Mouse (Mus musculus) kidney, embryonic 15.5 days (tissue): ENCODE results near the gene Exoc4. TPM values are rescaled to one million over a fixed set of nuclear protein-coding genes. Genes with fewer than 3 reads are reported as not detected.

Source experiments
- ATAC-seq: fragments of 200-750 bp; cut with Nextera tagmentation; replicated peaks from 2 replicates; pipeline ENCODE4 v1.8.0; 2017; ENCODE audit warnings: moderate TSS enrichment; ENCODE audit not compliant: low FRiP score
- H3K27ac ChIP-seq: fragments of 300-500 bp; sonication (generic); 2 replicates; pipeline ENCODE4 v1.5.1; 2015; ENCODE audit warnings: mild to moderate bottlenecking, inconsistent platforms
- H3K27me3 ChIP-seq: fragments of 300-500 bp; sonication (generic); 2 replicates; pipeline ENCODE4 v1.6.1; 2015; ENCODE audit warnings: inconsistent platforms
- H3K36me3 ChIP-seq: fragments of 300-500 bp; sonication (generic); 2 replicates; pipeline ENCODE4 v1.6.1; 2015; ENCODE audit warnings: inconsistent platforms
- H3K4me1 ChIP-seq: fragments of 300-500 bp; sonication (generic); 2 replicates; pipeline ENCODE4 v1.6.1; 2015; ENCODE audit warnings: inconsistent platforms
- H3K4me2 ChIP-seq: fragments of 300-500 bp; sonication (generic); 2 replicates; pipeline ENCODE4 v1.6.1; 2015; ENCODE audit warnings: moderate library complexity, mild to moderate bottlenecking, inconsistent platforms
- H3K4me3 ChIP-seq: fragments of 300-500 bp; sonication (generic); replicated peaks from 2 replicates; pipeline ENCODE4 v1.5.1; 2015; ENCODE audit warnings: mild to moderate bottlenecking, inconsistent platforms
- H3K9ac ChIP-seq: fragments of 300-500 bp; sonication (generic); 2 replicates; pipeline ENCODE4 v1.6.1; 2015; ENCODE audit warnings: mild to moderate bottlenecking, inconsistent platforms
- H3K9me3 ChIP-seq: fragments of 300-500 bp; sonication (generic); replicated peaks from 2 replicates; pipeline ENCODE4 v1.6.1; 2016; ENCODE audit warnings: inconsistent platforms
- WGBS: fragments of 180-500 bp; shearing (Covaris S2); methylation state at CpG from one replicate; pipeline ENCODE4 v1.1.7; 2015; ENCODE audit warnings: mixed read lengths; 5-methylcytosine and 5-hydroxymethylcytosine counted together
- polyA plus RNA-seq: library from polyadenylated mRNA; unstranded; fragments of >200 nt; fragmentation: Nextera tagmentation; extraction: Ambion mirVana; gene quantifications from 2 replicates; pipeline ENCODE4 v1.2.1, GENCODE M21; 2015

Gene Exoc4
- 34.5 and 39.9 TPM in 2 replicates for polyA plus RNA-seq

DNA sequence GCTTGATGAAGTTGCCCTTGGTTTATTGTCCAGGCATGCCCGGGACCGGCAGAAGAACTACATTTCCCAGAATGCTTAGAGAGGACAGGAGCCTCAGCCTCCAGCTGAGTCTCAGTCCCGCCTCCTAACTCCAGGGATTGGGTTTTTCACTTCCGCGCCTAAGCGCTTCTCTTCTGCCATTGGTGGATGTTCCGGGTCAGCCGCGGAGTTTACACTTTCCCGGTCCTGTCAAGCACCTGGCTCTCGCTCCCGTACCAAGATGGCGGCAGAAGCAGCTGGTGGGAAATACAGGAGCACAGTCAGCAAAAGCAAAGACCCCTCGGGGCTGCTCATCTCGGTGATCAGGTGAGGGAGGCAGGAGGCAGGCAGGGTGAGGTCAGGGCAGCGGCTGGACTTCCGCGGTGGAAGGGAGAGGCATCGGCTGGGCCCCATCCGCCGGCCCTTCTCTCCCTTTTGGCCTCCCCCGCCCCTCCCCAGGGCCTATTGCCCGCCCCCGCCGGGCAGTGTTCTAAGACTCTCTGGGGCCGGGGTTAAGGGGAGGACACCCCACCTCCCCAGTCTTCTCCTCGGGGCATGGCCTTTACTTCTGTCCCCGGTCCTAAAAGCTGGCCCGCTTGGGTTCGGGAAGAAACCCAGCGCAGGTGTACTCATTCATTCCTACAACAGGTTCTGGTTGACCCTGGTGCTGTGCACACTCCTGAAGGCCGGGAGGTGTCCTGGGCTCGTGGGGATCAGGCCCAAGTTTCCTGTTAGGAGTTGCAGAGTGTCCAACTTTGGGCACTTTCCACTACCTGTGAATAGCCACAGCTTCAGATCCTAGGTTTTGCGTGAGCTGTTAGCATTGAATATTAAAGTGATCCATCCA is at the start of gene Exoc4:
Exoc4 (plus strand) TSS at position 192 of the 865 bp plus-strand sequence.
- H3K36me3 ChIP-seq = no peaks in the 10 kb centered on the region
- peak within 1 kb of the TSS; percentile 64 for H3K4me3 ChIP-seq
- peak within 1 kb of the TSS; percentile 14; the same call in 1 of the 2 replicates for H3K27ac ChIP-seq
- H3K9ac ChIP-seq = peak within 1 kb of the TSS; percentile 68
- no peaks in the 10 kb centered on the region for H3K9me3 ChIP-seq
- 1% methylated on average over 34 of the region's 34 CpGs for WGBS
- no peaks in the 10 kb centered on the region for H3K27me3 ChIP-seq
- H3K4me1 ChIP-seq = 0 out of 2 replicates have a peak, but pooled peaks cover 2% of the 10 kb centered on the region
- peak; percentile 100 for ATAC-seq
- peak within 1 kb of the TSS; percentile 76 for H3K4me2 ChIP-seq

DNA sequence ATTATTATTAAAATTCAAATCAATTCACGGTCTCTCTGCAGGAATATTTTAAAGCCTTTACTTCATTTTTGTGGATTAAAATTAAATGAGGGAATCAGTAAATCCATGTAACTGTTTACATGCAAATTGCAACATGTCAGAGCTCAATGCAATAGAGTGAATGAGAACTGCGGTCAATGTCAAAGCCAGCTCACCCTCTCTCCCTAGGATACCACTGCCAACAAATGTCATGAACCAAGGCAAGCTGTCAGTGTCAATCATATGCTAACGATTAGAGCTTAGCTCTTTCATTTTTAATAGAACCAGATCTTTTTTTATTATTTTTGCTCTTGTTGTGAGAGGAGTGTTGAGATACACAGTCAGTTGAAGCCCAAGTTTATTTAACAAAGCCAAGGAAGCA is 30.1 kb upstream of the Exoc4 start:
- WGBS = 84% methylated on average over 3 of the region's 3 CpGs
- ATAC-seq = no peak
- H3K9ac ChIP-seq = no peak overlapping the region

DNA sequence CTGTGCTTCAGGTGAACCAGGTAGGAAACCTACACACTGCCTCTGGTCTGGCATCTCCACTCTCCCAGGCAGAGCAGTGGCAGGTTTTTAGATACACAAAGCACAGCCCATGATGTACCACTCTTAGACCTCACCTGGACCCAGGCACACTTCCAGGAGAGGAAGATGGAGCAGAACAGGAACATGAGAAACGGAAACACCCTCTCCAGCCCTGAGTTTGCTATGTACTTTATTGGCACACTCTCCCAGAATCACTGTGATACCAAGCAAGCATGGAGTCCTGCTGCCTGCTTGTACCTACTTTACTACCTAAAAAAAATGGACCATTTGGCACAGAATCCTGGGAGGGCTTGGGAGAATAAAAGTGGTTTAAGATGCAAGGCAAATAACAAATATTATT is 22.2 kb upstream of the Exoc4 start:
- Histone ChIP-seq H3K9me3 (no peaks in the 10 kb centered on the region), H3K9ac (no peak overlapping the region), H3K4me1 (0 out of 2 replicates have a peak, but pooled peaks cover 8% of the 10 kb centered on the region), H3K4me3 (no peak overlapping the region), H3K4me2 (no peak overlapping the region), H3K36me3 (no peaks in the 10 kb centered on the region), H3K27ac (peak overlapping the region; percentile 37), H3K27me3 (no peaks in the 10 kb centered on the region)
- ATAC-seq = no peak
- 69% methylated on average over 1 of the region's 1 CpGs for WGBS

More for the DNA sequence above, 30.1 kb upstream of the Exoc4 start:
- H3K27ac ChIP-seq = no peak overlapping the region
- no peak overlapping the region for H3K4me3 ChIP-seq
- no peaks in the 10 kb centered on the region for H3K4me1 ChIP-seq
- H3K27me3 ChIP-seq = no peaks in the 10 kb centered on the region
- H3K36me3 ChIP-seq = no peaks in the 10 kb centered on the region
- no peaks in the 10 kb centered on the region for H3K9me3 ChIP-seq
- H3K4me2 ChIP-seq = no peak overlapping the region

DNA sequence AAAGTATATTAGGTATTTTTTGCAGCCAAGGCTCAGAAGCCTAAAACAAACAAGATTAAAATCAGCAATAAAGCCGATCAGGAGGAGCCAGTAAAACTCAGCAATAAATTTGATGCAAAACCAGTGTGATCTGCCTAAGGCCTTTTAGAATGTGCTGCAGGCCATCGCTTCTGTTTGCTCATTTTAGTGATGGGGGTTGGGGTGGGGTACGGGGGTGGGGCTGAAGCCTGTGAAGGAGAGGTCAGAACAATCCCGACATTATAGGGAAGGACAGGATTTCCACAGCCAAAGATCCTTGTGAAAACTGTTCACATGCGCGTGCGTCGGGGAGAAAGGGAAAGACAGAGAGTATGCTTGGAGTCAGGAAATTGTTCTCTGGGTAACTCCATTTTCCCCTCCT is 21.5 kb upstream of the Exoc4 start:
- Histone ChIP-seq H3K4me3 (no peak overlapping the region), H3K4me1 (0 out of 2 replicates have a peak, but pooled peaks cover 8% of the 10 kb centered on the region), H3K9me3 (no peaks in the 10 kb centered on the region), H3K27me3 (no peaks in the 10 kb centered on the region), H3K36me3 (no peaks in the 10 kb centered on the region), H3K27ac (peak overlapping the region; percentile 43; the same call in 1 of the 2 replicates), H3K4me2 (peak overlapping the region; percentile 5; the same call in 1 of the 2 replicates), H3K9ac (no peak overlapping the region)
- ATAC-seq = no peak
- 32% methylated on average over 8 of the region's 8 CpGs for WGBS

DNA sequence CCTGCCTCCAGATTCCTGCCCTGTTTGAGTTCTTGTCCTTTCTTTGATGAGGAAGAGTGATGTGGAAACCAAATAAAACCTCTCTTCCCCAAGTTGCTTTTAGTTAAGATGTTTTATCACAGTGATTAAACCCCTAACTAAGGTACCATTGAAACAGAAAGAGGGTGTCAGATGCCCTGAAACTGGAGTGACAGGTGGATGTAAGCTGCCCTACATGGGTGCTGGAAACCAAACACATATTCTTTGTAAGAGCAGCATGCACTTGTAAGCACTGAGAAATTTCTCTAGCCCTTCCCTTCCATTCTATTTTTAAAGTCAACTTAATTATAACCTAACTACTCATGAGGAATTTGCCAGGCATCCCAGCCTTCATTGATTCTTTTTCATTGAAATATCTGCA is 7.6 kb upstream of the Exoc4 start:
- no peaks in the 10 kb centered on the region for H3K4me1 ChIP-seq
- no peak overlapping the region for H3K4me2 ChIP-seq
- H3K9me3 ChIP-seq = no peaks in the 10 kb centered on the region
- no peak for ATAC-seq
- H3K9ac ChIP-seq = no peak overlapping the region
- H3K27ac ChIP-seq = no peak overlapping the region
- no peak overlapping the region for H3K4me3 ChIP-seq
- no peaks in the 10 kb centered on the region for H3K27me3 ChIP-seq
- H3K36me3 ChIP-seq = no peaks in the 10 kb centered on the region

DNA sequence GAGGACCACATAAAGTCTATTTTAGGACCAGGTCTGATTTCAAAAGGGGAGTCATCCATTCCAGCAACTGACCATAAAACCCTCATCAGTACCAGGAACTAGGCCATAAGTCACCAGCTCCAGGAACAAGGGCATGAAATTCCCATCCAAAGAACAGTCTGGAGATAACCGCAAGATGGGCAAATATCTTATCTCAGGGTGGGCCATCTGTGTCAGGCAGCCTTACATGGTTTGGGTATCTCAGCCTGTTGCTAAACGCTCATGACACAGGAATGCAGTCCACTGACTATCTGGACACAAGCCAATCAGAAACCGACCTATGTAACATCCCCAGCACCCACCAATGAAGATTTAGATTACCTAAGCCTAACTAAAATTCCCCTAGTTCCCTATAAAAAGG is 4.3 kb upstream of the Exoc4 start:
- Histone ChIP-seq H3K27me3 (no peaks in the 10 kb centered on the region), H3K36me3 (no peaks in the 10 kb centered on the region), H3K9ac (no peak overlapping the region), H3K9me3 (no peaks in the 10 kb centered on the region), H3K4me1 (0 out of 2 replicates have a peak, but pooled peaks cover 2% of the 10 kb centered on the region), H3K27ac (no peak overlapping the region), H3K4me2 (no peak overlapping the region), H3K4me3 (no peak overlapping the region)
- ATAC-seq = no peak
- 59% methylated on average over 3 of the region's 3 CpGs for WGBS

DNA sequence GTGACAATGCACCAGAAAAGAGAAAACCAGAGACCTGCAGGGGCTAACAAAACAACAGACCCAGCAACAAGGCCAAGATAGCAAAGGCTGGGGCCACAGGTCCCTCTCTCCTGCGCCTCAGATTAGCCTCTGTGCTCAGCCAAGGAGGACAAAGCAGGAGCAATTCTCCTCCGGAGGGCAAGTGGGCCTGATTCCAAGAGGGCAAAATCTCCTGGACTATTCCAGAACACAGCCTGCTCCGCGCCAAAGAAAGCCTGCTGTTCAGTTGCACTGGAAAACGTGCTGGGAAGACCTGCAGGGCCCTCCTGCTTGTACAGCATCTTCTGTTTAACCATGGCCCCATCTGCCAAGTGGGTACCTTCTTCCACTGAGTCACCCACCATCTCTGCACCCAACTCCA is 1.7 kb upstream of the Exoc4 start:
- no peaks in the 10 kb centered on the region for H3K27me3 ChIP-seq
- H3K9ac ChIP-seq = no peak overlapping the region
- H3K36me3 ChIP-seq = no peaks in the 10 kb centered on the region
- 0 out of 2 replicates have a peak, but pooled peaks cover 2% of the 10 kb centered on the region for H3K4me1 ChIP-seq
- 86% methylated on average over 5 of the region's 5 CpGs for WGBS
- no peaks in the 10 kb centered on the region for H3K9me3 ChIP-seq
- no peak overlapping the region for H3K4me3 ChIP-seq
- H3K27ac ChIP-seq = no peak overlapping the region
- no peak for ATAC-seq
- no peak overlapping the region for H3K4me2 ChIP-seq

DNA sequence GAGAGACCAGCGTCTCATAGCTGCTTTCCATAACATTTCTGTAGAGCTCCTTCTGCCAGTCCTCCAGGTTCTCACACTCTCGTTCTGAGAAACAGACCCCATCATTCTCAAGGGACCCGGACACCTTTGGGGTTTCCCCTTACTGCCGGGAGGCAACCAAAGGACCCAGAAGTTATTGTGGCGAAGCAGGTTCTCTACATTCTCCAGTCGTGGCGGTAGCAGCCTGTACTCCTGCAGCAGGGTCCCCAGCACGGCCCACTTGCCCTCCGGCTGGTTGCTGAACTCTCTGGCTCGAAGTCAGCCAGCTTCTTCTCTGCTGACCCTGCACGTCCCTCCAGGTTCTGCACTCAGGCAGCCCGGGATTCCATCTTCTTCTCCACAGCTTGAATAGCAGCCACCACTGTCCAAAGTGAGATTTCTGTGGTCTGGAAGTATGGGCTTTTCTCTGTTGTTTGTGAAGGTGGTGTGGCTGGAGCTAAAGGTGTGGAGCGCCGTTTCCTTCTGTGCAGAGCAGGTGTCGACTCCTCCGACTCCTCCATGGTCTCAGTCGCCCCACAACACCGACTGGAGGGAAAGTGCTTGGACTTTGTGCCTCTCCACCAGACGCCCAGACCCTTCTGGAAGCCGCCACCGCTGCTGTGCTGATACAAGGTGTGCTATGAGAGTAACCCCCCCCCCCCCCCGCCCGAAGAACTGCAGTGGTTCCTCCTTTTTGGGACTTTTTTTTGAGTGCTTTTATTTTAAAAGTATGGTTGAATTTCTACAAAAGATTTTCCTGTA is 1.1 kb upstream of the Exoc4 start:
- 86% methylated on average over 23 of the region's 23 CpGs for WGBS
- H3K9ac ChIP-seq = no peak overlapping the region
- no peaks in the 10 kb centered on the region for H3K36me3 ChIP-seq
- no peak overlapping the region for H3K27ac ChIP-seq
- H3K27me3 ChIP-seq = no peaks in the 10 kb centered on the region
- H3K4me1 ChIP-seq = 0 out of 2 replicates have a peak, but pooled peaks cover 2% of the 10 kb centered on the region
- no peaks in the 10 kb centered on the region for H3K9me3 ChIP-seq
- no peak overlapping the region for H3K4me3 ChIP-seq
- ATAC-seq = no peak
- H3K4me2 ChIP-seq = no peak overlapping the region

DNA sequence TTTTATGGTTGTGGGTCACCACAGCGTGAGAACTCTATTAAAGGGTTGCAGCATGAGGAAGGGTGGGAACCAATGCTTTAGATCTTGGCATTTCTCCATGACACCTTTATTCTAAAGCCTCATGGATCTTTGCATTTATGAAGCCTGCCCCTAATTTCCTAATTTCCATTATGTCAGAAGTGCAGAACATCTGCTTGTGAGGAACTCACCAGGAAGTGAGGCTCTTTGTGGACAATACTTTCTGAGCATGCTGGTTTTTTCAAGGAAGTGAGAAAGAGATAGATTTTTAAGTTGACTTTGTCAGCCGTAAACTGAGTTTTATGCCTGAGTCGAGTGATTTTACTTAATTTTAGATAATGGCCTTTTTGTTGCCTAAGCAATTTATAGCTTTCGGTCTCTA is 7.8 kb downstream of the Exoc4 start:
- ATAC-seq = no peak
- H3K9ac ChIP-seq = no peak overlapping the region
- H3K4me1 ChIP-seq = peaks cover 9% of the 10 kb centered on the region
- 67% methylated on average over 4 of the region's 4 CpGs for WGBS
- H3K27ac ChIP-seq = no peak overlapping the region
- no peaks in the 10 kb centered on the region for H3K36me3 ChIP-seq
- no peak overlapping the region for H3K4me3 ChIP-seq
- H3K4me2 ChIP-seq = no peak overlapping the region
- no peaks in the 10 kb centered on the region for H3K27me3 ChIP-seq
- H3K9me3 ChIP-seq = no peaks in the 10 kb centered on the region

DNA sequence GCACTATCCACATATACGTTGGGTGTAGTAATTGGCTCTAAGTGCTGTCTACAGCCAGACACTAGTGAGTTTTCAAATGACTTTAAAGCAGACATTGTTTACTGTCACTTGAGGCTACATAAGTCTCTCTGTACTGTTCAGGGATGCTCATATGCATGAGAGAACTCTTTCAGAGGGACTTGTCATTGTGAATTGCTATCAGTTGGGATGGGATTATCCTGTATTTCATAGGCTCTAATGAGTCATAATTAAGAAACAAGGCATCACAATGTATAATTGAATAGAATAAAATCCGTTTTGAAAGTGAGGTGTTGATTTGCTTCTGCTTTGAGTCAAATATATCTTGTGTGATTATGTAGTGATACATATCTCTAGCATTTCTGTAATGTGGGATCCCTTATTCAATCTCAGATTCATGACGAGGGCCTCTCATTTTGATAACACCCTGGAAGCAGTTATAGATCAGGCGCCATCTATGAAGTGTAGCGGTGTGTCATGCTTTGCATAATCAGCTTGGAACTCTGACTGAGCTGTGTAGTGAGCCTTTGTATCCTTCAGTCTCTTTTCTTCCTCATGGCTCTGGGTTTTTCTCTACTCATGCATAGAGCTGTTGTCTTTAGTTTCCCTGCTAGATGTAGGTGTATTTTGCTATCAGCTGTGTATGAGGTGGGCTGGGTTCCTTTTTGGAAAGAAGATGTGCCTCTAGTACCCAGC is 8.3 kb downstream of the Exoc4 start:
- Histone ChIP-seq H3K27ac (no peak overlapping the region), H3K4me1 (peaks cover 9% of the 10 kb centered on the region), H3K9me3 (no peaks in the 10 kb centered on the region), H3K36me3 (no peaks in the 10 kb centered on the region), H3K4me3 (no peak overlapping the region), H3K4me2 (no peak overlapping the region), H3K27me3 (no peaks in the 10 kb centered on the region), H3K9ac (no peak overlapping the region)
- 83% methylated on average over 5 of the region's 5 CpGs for WGBS
- no peak for ATAC-seq

DNA sequence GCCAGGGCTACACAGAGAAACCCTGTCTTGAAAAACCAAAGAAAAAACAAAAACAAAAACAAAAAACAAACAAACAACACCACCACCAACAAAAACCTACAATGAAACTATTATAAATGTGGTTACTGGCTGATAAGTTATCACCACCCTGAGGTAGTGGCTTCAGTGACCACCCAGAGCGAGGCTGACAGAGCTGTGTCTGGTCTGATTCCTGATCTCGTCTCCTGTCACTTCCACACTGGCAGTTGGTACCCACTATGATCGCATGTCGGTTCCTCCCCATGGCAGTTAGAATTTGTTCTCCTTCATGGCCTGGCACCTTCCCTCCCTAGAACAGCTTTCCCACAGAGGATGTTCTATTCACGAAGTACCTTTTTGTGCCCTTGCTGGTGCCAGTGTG is 11.0 kb downstream of the Exoc4 start:
- Histone ChIP-seq H3K4me3 (no peak overlapping the region), H3K9me3 (no peaks in the 10 kb centered on the region), H3K27me3 (no peaks in the 10 kb centered on the region), H3K4me2 (no peak overlapping the region), H3K27ac (no peak overlapping the region), H3K4me1 (peaks cover 9% of the 10 kb centered on the region), H3K9ac (no peak overlapping the region), H3K36me3 (no peaks in the 10 kb centered on the region)
- 88% methylated on average over 5 of the region's 5 CpGs for WGBS
- no peak for ATAC-seq
